Mouse (Mus musculus): ENCODE measurements around the gene Tspan4.

The Tspan4 gene

DNA sequence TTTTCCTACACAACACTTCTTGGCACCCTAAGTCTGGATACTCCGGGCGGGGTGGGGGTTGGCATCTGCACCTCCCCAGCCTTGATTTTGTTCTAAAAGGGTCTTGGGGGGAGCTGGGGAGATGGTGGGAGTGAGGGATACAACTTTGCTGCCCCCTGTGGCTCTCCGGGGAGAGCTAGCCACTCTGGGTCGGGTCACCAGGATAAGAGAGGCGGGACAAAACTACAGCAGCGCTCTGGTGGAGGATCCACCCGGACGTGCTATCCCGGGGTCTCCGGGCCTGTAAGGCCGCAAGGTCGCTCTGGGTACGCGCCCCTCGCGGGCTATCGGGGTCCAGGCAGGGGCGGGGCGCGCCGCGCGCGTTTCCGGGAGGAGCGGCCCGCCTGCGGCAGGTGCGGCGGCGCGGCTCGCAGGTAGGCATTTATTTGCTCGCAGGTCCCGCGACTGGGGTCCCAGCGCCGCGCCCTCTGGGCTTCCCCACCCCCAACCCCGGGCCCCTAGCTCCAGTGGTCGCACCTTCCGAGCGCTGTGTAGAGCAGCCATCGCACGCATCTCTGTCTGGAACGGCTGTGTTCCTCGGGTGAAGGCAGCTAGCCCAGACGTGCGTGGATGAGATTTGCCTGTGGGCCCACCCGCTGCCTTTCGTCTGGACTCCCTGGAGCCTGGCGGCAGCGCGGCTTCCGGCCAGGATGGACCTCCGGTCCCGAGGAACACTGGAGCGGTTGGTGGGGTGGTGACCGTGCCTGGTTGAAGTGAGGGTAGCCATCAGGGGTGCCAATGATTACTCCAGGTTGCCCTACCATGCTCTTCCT lies 13.3 kb upstream of the Tspan4 start:
- no peak for DNase-seq (ENCODE audit: low read depth)

- DNase-seq (ENCODE audit: low read depth) = no peak
Observed at GRCm38 (mm10) chr7:141462333-141462821, 12.7 kb upstream of the Tspan4 start.

GRCm38 (mm10) chr7:141463824-141464602 lies 11.0 kb upstream of the Tspan4 start:
- no peak for DNase-seq (ENCODE audit: low read depth)

DNA sequence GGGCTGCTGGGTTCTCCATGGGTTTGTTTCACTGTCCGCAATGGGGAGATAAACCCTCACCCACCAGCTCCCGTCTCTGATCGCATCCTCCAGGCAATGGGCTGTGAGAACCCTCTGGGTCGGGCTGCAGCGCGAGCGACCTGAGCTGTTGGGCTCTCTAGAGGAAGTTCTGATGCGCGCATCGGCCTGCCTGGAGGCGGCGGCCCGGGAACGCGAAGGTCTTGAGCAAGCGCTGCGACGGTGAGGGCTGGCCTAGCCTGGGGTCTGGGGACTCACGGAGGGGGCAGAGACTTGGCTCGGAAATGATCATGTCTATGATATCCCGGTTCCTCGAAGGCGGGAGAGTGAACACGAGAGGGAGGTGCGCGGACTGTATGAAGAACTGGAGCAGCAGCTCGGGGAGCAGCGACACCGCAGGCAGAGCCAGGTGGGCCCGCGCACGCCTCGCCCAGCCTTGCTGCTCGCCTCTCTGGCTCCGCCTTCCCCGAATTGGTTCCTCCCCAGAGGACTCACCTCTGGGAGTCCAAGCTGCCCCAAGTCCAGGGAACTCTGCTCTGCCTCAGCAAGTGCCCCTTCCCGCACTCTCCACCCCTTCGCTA lies 10.3 kb upstream of the Tspan4 start:
- peak; percentile 47 for DNase-seq (ENCODE audit: low read depth)

DNA sequence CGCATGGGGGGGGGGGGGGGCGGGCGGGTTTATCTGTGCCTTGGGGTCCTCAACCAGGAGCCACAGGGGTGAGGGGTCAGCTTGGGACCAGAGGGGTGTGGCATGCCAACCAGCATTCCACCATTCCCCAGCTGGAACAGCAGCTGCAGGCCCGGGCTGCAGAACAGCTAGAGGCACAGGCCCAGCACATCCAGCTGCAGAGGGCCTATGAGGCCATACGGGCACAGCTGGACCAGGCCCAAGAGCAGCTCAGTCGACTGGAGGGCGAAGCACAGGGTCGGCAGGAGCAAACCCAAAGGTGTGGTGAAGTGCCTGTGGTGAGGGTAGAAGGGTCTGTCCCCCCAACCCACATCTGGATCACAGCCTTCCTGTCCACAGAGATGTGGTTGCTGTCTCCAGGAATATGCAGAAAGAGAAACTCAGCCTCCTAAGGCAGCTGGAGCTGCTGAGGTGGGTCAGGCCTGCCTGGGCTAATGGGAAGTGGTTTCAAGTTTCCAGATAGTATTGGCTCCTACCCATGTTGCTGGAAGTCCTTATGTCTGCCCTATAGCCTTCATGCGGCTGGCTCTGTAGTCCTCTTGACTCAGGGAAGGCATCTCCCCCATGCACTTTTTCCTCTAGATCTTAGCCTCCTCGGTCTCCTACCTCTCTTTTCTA lies 9.5 kb upstream of the Tspan4 start:
- DNase-seq (ENCODE audit: low read depth) = no peak

GRCm38 (mm10) chr7:141466045-141466394 lies 9.0 kb upstream of the Tspan4 start:
- DNase-seq (ENCODE audit: low read depth) = no peak

GRCm38 (mm10) chr7:141466607-141467148 lies 8.4 kb upstream of the Tspan4 start:
- no peak for DNase-seq (ENCODE audit: low read depth)

DNA sequence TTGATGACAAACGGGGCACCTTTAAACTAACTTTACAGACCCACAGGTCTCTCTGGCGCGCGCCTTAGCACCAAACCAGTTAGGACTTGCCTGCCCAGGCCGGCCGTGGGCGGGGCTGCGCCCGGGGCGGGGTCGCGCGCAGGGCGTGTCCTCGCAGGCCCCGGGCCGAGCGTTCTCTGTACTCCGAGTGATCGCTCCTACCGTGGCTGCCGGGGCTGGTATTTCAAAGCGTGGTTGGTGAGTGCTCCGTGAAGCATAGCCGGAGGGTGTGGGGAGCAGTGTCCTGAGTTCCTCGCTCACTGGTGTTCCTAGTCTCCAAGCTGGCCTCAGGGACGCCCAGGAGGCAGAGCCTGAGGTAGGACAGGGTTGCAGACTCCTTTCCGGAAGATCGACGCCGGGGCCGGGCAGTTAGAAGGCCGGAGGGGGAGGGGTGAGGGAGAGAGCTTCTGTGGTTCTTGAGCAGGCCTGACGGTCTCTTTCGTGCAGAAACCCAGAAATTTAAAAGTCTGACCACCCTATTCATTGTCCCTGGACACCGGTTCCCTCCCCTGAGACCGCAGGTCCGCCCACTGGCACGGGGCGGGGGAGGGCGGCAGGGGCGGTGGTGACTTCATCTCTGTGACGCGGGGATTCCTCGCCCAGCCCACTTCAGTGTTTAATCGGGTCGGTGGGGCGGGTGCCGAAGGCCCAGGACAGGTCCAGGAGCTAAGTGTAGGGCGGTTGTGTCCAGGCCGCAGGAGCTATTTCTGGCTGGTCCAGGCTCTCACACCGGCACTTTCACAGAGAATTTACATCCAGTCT lies 7.6 kb upstream of the Tspan4 start, which contains the start of gene Cd151:
Gene Cd151, plus strand, starts transcription at position 163 of the 801 bp plus-strand sequence.
- peak; percentile 87 for DNase-seq (ENCODE audit: low read depth)

DNA sequence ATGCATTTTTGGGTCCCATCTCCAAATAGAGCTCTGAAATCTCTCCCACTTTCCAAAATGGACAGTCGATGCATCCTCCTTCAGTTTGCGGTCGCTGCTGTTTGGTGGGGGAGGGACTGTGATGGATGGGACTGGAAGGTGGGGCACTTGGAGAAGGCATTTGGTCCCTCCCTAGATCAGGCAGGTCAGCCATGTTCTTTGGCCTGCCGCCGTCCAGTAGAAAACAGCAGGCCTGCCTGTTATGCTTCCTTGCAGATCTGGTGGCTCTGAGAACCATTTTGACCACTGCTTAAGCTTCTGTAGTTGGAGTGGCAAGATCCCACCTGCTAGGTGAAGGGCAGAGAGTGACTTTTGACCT lies 6.9 kb upstream of the Tspan4 start:
- DNase-seq (ENCODE audit: low read depth) = no peak

DNA sequence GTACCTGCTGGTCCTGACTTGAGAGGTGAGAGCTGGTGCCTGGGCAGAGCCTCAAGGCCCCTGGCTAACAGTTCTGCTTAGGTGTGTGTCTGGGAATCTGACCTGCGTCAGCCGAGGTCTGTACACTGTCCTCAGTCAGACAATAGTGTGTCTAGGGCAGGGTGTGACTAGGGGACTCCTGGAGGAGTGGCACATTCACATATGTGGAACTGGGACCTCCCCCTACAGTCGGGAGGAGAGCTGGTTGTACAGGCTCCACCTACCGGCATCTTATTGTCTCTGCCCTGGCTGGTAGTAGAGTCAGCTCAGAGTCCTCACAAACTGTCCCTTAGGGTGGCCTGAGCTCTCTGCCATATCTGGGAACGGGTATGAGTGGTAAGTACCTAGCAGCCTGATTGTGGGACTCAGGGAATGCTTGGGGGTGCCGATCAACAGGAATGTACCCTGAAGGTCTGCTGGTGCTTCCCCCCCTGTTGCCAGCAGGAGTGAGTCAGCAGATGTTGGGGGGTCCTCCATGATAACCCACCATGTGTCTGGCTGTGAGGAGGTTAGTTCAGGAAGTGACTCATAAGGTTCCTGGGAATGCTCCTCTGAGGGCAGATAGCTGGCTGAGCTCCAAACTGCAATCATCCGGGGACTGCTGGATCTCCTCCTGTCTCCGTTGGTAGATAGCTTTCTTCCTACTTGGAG lies 6.4 kb upstream of the Tspan4 start:
- DNase-seq (ENCODE audit: low read depth) = peak; percentile 75

DNA sequence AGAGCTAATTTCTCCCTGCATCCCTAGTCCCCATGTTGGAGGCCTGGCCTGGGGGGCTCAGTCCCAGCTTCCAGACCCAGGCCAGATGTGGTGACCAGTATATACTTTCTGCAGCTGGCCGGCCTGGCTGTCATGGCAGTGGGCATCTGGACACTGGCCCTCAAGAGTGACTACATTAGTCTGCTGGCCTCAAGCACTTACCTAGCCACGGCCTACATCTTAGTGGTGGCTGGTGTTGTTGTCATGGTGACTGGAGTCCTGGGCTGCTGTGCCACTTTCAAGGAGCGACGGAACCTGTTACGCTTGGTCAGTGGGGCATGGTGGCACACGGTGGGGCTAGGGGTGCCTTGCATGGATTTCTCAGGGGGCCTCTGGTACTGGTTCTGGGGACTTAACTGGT lies 5.7 kb upstream of the Tspan4 start:
- DNase-seq (ENCODE audit: low read depth) = no peak

GRCm38 (mm10) chr7:141469901-141470636 lies 5.0 kb upstream of the Tspan4 start:
- DNase-seq (ENCODE audit: low read depth) = no peak

DNA sequence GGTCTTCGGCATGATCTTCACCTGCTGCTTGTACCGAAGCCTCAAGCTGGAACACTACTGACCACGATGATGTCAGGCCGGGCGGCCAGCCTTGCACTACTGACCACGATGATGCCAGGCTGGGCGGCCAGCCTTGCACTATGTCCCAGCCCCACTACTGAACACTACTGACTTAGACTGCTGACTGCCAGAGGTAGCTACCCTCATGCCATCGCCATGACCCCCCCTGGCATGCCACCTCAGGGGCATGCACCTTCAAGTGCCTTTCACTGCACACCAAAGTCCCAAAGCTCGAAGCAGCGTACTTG lies 4.4 kb upstream of the Tspan4 start:
- no peak for DNase-seq (ENCODE audit: low read depth)

DNA sequence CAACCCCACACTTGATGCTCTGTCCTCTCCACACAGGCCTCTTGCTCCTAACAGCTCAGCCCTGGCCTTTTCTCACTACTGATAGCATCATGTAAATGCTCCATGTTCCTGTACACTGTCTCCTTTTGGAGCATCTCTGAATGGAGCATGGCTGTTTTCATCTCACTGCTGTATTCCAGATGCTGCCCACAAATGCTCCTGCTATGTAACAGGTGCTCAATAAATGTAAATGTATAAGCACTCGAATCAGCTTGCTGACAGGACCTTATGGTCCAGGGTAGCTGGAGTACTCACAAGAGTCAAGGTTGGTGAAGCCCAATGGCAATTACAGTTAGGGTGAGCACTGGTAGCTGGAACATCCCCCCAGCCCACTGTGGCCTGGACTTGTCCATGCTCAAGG lies 3.8 kb upstream of the Tspan4 start:
- DNase-seq (ENCODE audit: low read depth) = no peak

DNA sequence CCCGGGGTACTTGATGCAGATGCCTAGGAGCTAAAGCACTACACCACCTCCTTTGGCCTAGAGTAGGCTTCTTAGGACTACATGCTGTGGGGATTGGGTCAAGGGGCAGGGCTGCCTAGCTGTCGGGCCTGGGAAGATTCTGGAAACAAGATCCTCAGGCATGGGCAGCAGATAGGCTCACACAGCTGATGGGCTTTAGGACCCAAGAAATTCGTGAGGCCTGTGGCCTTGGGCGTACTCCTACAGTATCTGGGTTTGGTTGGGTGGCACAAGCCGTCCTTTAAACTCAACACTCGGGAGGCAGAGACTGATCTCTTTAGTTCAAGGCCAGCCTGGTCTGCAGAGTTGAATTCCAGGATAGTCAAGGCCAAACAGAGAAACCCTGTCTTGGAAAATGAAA lies 2.8 kb upstream of the Tspan4 start:
- DNase-seq (ENCODE audit: low read depth) = no peak

GRCm38 (mm10) chr7:141472763-141473162 lies 2.3 kb upstream of the Tspan4 start:
- no peak for DNase-seq (ENCODE audit: low read depth)

DNA sequence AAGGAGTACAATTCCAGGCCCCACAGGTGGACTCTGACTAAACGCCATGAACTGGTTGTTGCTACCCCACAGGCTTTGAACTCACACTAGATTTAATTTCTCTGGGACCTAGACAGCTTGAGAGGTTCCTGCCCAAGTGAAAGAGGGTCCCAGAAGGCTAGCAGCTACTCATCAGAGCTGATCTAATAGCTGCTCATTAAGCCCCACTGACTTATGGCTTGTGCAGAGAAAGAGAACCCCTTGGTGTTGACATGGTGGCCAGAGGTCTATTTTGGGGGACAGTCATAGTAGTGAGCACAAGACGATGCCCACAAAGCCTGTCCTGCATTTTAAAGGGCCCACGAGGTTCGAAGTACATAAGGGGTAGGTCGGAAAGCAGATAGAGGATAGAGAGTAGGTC lies 880 bp upstream of the Tspan4 start:
- DNase-seq (ENCODE audit: low read depth) = no peak

DNA sequence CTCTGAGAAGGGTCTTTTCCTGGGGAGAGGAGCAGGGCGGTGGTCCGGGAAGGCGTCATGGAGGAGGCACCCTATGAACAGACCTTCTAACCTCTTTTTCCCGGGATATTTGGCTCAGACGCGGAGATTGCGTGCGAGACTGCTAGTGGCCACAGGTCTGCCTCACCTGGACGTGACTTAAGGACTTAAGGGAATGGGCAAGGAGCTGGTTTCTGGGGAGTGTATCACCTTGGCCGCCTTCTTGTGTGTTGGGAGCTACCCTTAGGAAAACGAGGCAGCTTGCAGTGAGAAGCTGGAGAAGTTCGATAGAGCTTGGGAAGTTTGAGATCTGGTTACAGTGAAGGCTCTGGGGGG lies 742 bp downstream of the Tspan4 start:
- no peak for DNase-seq (ENCODE audit: low read depth)

GRCm38 (mm10) chr7:141476226-141476980 lies 1.4 kb downstream of the Tspan4 start:
- peak; percentile 54 for DNase-seq (ENCODE audit: low read depth)

- peak; percentile 44 for DNase-seq (ENCODE audit: low read depth)
Observed at GRCm38 (mm10) chr7:141476981-141477370, 1.9 kb downstream of the Tspan4 start.
